Mouse (Mus musculus) liver, postnatal 0 days (tissue): ENCODE measurements around the gene Ggt5.

ENCODE experiments used
- CTCF ChIP-seq: sonication (generic); IDR thresholded peaks from 2 replicates; pipeline ENCODE4 v1.5.1; 2016; ENCODE audit warnings: antibody characterized with exemption, low read depth
- EP300 ChIP-seq: IDR thresholded peaks from 2 replicates; pipeline ENCODE4 v1.6.1; 2016; ENCODE audit warnings: antibody characterized with exemption, low read depth, mild to moderate bottlenecking

GRCm38 (mm10) chr10:75651381-75652068, 62.4 kb downstream of the Ggt5 start:
- no peak for TF ChIP-seq CTCF
- no peak for TF ChIP-seq EP300
